Mouse (Mus musculus): ENCODE measurements around the gene Sult4a1.

Sult4a1 gene

GRCm38 (mm10) chr15:84037067-84037466, 68.5 kb downstream of the Sult4a1 start:
- no peak for DNase-seq (ENCODE audit: low spot score)
